Mouse (Mus musculus): ENCODE measurements around the gene Hipk2.

DNA sequence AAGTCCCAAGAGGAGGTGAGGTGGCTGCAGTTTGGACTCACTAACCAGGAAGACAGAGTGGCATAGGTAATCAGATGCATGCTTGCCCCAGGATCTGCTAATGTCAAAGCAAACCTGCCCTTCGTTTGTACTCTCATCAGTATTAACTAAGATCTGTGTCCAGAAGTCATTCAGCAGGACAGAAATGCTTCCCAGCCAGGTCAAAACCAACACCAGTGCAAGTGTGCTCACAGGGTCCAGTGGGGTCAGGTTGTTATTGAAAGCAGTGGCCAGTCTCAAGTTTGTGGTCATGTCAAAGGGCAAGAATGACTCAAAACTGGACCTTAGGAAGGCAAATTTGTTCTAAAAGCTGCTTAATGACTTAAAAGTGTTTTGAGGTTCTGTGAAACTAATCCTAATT, 9.6 kb downstream of the Hipk2 start:
- no peak for TF ChIP-seq CTCF (IDR thresholded peaks at IDR 0.05; ENCODE audit: low read depth)
- TF ChIP-seq EP300 (optimal IDR thresholded peaks at IDR 0.05), result no peak
